Mouse (Mus musculus): ENCODE measurements at regions not wholly inside any gene's neighbourhood (a gene's known extent, or its start where the extent isn't known, plus 50 kb on each side); places are given as distances from the start of the nearest gene placed in this dataset.

DNA sequence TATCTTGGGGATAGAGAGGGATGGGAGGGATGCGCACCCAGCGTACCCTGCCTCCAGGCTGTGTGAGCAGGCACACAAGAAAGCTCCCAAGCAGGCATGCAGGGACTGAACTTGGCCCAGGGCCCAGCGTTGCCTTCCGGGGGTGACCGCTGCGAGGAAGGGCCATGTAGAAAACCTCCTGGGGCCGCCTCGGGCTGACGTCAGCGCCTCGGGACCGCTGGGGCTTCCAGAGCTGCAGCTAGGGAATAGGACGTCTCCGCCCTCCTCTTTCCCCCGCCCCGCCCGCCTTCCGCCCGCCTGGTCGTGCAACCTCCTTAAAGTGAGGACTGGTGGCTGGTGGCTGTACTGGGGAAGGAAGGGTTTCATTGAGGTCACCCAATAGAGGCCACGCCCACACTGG lies 948.4 kb downstream of the 4930447A16Rik start:
- TF ChIP-seq POLR2A (IDR thresholded peaks at IDR 0.05; ENCODE audit: control insufficient read depth, low read depth, low read length) (no peak), CTCF (IDR thresholded peaks at IDR 0.05; ENCODE audit: control insufficient read depth, insufficient read depth, insufficient replicate concordance, low read depth, low read length) (no peak)
